Mouse (Mus musculus): ENCODE data around the gene Gtpbp4. TPM values are rescaled to one million over a fixed set of nuclear protein-coding genes. Genes with fewer than 3 reads are reported as not detected.
"Not testable (repeated sequence)": the region's sequence is repeated elsewhere in the genome, so short reads cannot be mapped to it uniquely, and the experiment has no call there.

Gene Gtpbp4
- polyA plus RNA-seq, 1 experiment = 11.1 TPM

GRCm38 (mm10) chr13:9011596-9012350, 15.9 kb upstream of the Gtpbp4 start:
- Histone ChIP-seq H3K27ac (ENCODE audit: control insufficient read depth, insufficient read depth, low read depth, low read length) (no peak overlapping the region), H3K4me3 (ENCODE audit: control insufficient read depth, low read depth, low read length) (no peak overlapping the region), H3K27me3 (ENCODE audit: control insufficient read depth, insufficient read depth, low read length) (no peaks in the 10 kb centered on the region), H3K36me3 (ENCODE audit: control insufficient read depth, insufficient read depth, low read length) (no peaks in the 10 kb centered on the region), H3K4me1 (ENCODE audit: control insufficient read depth, insufficient read depth, low read length) (no peaks in the 10 kb centered on the region)
- TF ChIP-seq POLR2A (IDR thresholded peaks at IDR 0.05; ENCODE audit: control insufficient read depth, low read depth, low read length) (no peak), CTCF (IDR thresholded peaks at IDR 0.05; ENCODE audit: control insufficient read depth, insufficient read depth, insufficient replicate concordance, low read depth, low read length) (no peak)

DNA sequence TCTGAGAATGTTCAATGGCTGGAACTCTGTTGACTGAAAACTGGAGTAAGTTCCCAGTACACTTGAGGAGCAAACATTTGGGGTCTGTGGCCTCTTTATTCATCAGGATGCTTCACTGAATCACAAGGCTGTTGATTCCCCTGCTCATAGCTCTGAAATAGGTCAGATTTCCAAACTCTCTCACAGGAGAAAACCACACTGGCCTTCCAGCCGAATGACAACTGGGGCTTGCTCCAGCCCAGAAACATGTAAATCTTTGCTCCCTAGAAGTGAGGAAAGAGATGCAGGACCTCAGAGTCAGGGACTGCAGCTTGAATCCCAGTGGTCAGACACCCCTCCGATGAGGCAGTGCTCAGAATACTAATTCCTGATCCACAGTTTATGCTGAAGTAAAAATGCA, 7.4 kb upstream of the Gtpbp4 start:
- Histone ChIP-seq H3K36me3 (ENCODE audit: control insufficient read depth, insufficient read depth, low read length) (no peaks in the 10 kb centered on the region), H3K27me3 (ENCODE audit: control insufficient read depth, insufficient read depth, low read length) (no peaks in the 10 kb centered on the region), H3K4me3 (ENCODE audit: control insufficient read depth, low read depth, low read length) (no peak overlapping the region), H3K4me1 (ENCODE audit: control insufficient read depth, insufficient read depth, low read length) (no peaks in the 10 kb centered on the region), H3K27ac (ENCODE audit: control insufficient read depth, insufficient read depth, low read depth, low read length) (no peak overlapping the region)
- TF ChIP-seq CTCF (IDR thresholded peaks at IDR 0.05; ENCODE audit: control insufficient read depth, insufficient read depth, insufficient replicate concordance, low read depth, low read length) (no peak), POLR2A (IDR thresholded peaks at IDR 0.05; ENCODE audit: control insufficient read depth, low read depth, low read length) (no peak)

- peaks cover 2% of the 10 kb centered on the region for H3K4me1 ChIP-seq (ENCODE audit: control insufficient read depth, insufficient read depth, low read length)
- no peaks in the 10 kb centered on the region for H3K27me3 ChIP-seq (ENCODE audit: control insufficient read depth, insufficient read depth, low read length)
- no peak overlapping the region for H3K4me3 ChIP-seq (ENCODE audit: control insufficient read depth, low read depth, low read length)
- H3K27ac ChIP-seq (ENCODE audit: control insufficient read depth, insufficient read depth, low read depth, low read length) = no peak overlapping the region
- TF ChIP-seq POLR2A (IDR thresholded peaks at IDR 0.05; ENCODE audit: control insufficient read depth, low read depth, low read length) (no peak), CTCF (IDR thresholded peaks at IDR 0.05; ENCODE audit: control insufficient read depth, insufficient read depth, insufficient replicate concordance, low read depth, low read length) (no peak)
- no peaks in the 10 kb centered on the region for H3K36me3 ChIP-seq (ENCODE audit: control insufficient read depth, insufficient read depth, low read length)
Observed at GRCm38 (mm10) chr13:8999464-8999863, 3.6 kb upstream of the Gtpbp4 start.

DNA sequence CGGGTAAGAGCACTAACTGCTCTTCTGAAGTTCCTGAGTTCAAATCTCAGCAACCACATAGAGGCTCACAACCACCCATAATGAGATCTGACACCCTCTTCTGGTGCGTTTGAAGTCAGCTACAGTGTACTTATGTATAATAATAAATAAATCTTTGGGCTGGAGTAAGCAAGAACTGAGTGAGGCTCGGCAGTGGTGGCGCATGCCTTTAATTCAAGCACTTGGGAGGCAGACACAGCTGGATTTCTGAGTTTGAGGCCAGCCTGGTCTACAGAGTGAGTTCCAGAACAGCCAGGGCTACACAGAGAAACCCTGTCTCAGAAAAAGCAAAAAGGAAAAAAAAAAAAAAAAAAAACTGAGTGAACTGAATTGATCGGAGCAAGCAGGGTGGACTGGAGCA, 1.3 kb upstream of the Gtpbp4 start:
- H3K4me3 ChIP-seq (ENCODE audit: control insufficient read depth, low read depth, low read length); H3K4me1 ChIP-seq (ENCODE audit: control insufficient read depth, insufficient read depth, low read length); H3K27ac ChIP-seq (ENCODE audit: control insufficient read depth, insufficient read depth, low read depth, low read length); H3K27me3 ChIP-seq (ENCODE audit: control insufficient read depth, insufficient read depth, low read length); H3K36me3 ChIP-seq (ENCODE audit: control insufficient read depth, insufficient read depth, low read length): not testable (repeated sequence)

GRCm38 (mm10) chr13:8995159-8995989, 509 bp downstream of the Gtpbp4 start:
- Histone ChIP-seq H3K4me3 (ENCODE audit: control insufficient read depth, low read depth, low read length) (peak overlapping the region; percentile 98), H3K27me3 (ENCODE audit: control insufficient read depth, insufficient read depth, low read length) (no peaks in the 10 kb centered on the region), H3K27ac (ENCODE audit: control insufficient read depth, insufficient read depth, low read depth, low read length) (peak overlapping the region; percentile 80), H3K36me3 (ENCODE audit: control insufficient read depth, insufficient read depth, low read length) (no peaks in the 10 kb centered on the region), H3K4me1 (ENCODE audit: control insufficient read depth, insufficient read depth, low read length) (peaks cover 2% of the 10 kb centered on the region)
- TF ChIP-seq POLR2A (IDR thresholded peaks at IDR 0.05; ENCODE audit: control insufficient read depth, low read depth, low read length) (no peak), CTCF (IDR thresholded peaks at IDR 0.05; ENCODE audit: control insufficient read depth, insufficient read depth, insufficient replicate concordance, low read depth, low read length) (no peak)

GRCm38 (mm10) chr13:8992231-8992630, 3.7 kb downstream of the Gtpbp4 start:
- TF ChIP-seq CTCF (IDR thresholded peaks at IDR 0.05; ENCODE audit: control insufficient read depth, insufficient read depth, insufficient replicate concordance, low read depth, low read length) = no peak
- no peak for TF ChIP-seq POLR2A (IDR thresholded peaks at IDR 0.05; ENCODE audit: control insufficient read depth, low read depth, low read length)
- Histone ChIP-seq H3K36me3 (ENCODE audit: control insufficient read depth, insufficient read depth, low read length) (no peaks in the 10 kb centered on the region; the same call in 1 of the 2 replicates), H3K27me3 (ENCODE audit: control insufficient read depth, insufficient read depth, low read length) (no peaks in the 10 kb centered on the region), H3K4me1 (ENCODE audit: control insufficient read depth, insufficient read depth, low read length) (peaks cover 2% of the 10 kb centered on the region), H3K4me3 (ENCODE audit: control insufficient read depth, low read depth, low read length) (no peak overlapping the region), H3K27ac (ENCODE audit: control insufficient read depth, insufficient read depth, low read depth, low read length) (no peak overlapping the region)

DNA sequence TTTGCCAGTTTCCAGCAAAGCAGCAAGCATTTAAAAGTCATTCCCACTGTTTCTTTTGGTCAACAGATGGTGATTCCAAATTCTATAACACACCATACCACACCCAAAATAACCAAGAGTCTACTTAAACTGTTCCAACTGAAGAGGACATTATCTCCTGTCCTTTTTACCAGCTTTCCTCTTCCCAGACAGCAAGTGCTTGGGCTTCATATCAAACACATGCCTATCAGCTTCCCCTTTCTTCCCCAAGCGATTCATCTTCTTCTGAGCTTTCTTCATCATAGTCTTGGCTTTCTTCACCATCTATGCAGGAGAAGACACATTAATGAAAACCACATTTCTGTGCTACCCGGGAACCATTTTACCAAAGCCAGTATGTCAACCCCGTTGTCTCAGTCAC, 22.9 kb downstream of the Gtpbp4 start:
- Histone ChIP-seq H3K27ac (ENCODE audit: control insufficient read depth, insufficient read depth, low read depth, low read length) (no peak overlapping the region), H3K36me3 (ENCODE audit: control insufficient read depth, insufficient read depth, low read length) (peaks cover 1% of the 10 kb centered on the region; the same call in 1 of the 2 replicates), H3K27me3 (ENCODE audit: control insufficient read depth, insufficient read depth, low read length) (no peaks in the 10 kb centered on the region), H3K4me1 (ENCODE audit: control insufficient read depth, insufficient read depth, low read length) (no peaks in the 10 kb centered on the region), H3K4me3 (ENCODE audit: control insufficient read depth, low read depth, low read length) (no peak overlapping the region)
- TF ChIP-seq POLR2A (IDR thresholded peaks at IDR 0.05; ENCODE audit: control insufficient read depth, low read depth, low read length) (no peak), CTCF (IDR thresholded peaks at IDR 0.05; ENCODE audit: control insufficient read depth, insufficient read depth, insufficient replicate concordance, low read depth, low read length) (no peak)
